Mouse (Mus musculus): ENCODE data around the gene Arhgap45. TPM values are rescaled to one million over a fixed set of nuclear protein-coding genes. Genes with fewer than 3 reads are reported as not detected.

The Arhgap45 gene
- polyA plus RNA-seq, 1 experiment, result 6.6 TPM

DNA sequence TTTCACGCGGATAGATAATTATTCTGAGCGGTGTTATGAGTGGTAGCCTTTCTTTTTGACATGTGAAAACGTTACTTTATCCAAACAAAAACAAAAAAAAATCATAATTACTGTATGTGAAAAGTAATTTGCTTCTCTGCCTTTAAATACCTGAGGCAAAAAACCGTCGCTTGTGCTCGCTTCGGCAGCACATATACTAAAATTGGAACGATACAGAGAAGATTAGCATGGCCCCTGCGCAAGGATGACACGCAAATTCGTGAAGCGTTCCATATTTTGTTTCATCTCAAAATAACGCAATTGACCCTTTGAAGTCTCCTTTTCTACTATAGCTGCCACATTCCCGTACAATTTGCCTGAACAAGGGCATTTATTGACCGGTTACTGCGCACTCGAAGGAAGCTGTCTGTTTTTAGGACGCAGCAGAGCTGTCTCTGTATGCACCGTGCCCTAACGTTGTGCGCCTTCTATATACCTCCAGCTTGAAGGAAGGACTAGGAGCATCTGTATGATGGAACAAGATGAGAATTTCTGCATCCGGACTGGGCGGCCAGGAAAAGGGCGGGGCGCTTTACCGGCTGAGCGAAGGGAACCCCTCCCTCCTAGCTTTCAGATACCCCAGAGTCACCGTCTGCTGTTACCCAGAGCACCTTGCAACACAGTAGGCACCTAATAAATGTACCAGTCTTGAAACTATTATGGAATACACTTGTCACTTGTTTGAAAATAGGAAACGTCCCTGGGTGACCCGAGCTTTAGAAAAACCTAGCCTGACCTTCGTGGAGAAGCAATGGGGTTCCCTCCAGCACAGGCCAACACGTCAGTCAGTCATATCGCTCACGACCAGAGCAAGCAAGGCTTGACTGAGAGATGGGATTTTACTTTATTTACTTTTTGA, 30.9 kb upstream of the Arhgap45 start:
- Histone ChIP-seq H3K4me3 (ENCODE audit: insufficient read depth, low read length) (peak overlapping the region; percentile 89), H3K27ac (ENCODE audit: insufficient read depth, low read length) (peak overlapping the region; percentile 83), H3K4me1 (ENCODE audit: control insufficient read depth, insufficient read depth, low read length) (peaks cover 5% of the 10 kb centered on the region)
- TF ChIP-seq POLR2A (IDR thresholded peaks at IDR 0.05; ENCODE audit: extremely low read depth, insufficient read depth, low read length), result peak; percentile 27; the same call in 1 of the 2 replicates
- no peak for TF ChIP-seq CTCF (IDR thresholded peaks at IDR 0.05; ENCODE audit: extremely low read depth, insufficient read depth, low read length)

DNA sequence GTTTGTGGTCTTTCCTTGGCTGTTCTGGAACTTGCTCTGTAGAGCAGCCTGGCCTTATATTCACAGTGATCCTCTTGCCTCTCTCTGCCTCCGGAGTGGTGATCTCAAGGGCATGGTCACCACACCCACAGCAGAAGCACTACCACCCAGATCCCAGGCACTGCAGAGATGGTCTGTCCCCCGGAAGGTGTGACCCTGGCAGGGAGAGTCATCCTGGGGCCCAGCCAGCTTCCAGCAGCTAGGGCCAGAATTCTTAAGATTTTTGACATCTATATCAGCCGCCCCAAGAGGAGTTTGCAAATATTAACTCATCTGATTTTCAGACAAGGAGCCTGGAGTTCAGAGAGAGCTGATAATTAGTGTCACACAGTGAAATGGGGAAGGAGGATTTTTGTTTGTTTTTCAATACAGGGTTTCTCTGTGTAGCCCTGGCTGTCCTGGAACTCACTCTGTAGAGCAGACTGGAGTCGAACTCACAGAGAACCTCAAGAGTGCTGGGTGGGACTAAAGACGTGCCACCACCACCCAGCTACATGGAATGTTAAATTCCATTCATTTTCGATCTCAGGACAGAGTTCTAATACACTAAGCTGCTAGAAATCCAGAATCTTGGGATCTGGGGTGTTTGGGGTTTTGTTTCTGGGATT, 30.1 kb upstream of the Arhgap45 start:
- peak overlapping the region; percentile 83 for H3K27ac ChIP-seq (ENCODE audit: insufficient read depth, low read length)
- H3K4me3 ChIP-seq (ENCODE audit: insufficient read depth, low read length), result peak overlapping the region; percentile 89
- peaks cover 5% of the 10 kb centered on the region for H3K4me1 ChIP-seq (ENCODE audit: control insufficient read depth, insufficient read depth, low read length)
- TF ChIP-seq CTCF (IDR thresholded peaks at IDR 0.05; ENCODE audit: extremely low read depth, insufficient read depth, low read length) (no peak), POLR2A (IDR thresholded peaks at IDR 0.05; ENCODE audit: extremely low read depth, insufficient read depth, low read length) (no peak)

DNA sequence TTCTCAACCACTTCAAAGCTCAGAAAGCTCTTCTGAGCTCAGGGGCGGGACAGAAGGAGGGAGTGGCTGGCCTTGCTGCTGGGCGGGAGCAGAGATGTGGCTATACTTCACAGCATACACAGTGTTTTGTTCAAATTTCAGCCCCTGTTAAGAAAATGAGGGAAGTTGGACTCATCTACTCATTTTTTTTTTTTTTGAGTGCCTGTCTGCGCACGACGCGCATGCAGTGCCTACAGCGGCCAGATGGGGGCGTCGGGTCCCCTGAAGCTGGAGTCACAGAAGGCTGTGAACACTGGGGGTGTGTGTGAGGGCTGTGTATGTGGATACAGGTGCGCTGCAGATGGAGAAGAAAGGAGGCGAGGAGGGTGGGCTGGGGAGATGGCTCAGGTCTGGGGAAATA, 29.5 kb upstream of the Arhgap45 start:
- H3K4me3 ChIP-seq (ENCODE audit: insufficient read depth, low read length), result no peak overlapping the region
- H3K4me1 ChIP-seq (ENCODE audit: control insufficient read depth, insufficient read depth, low read length), result peaks cover 5% of the 10 kb centered on the region
- peak; percentile 67 for TF ChIP-seq CTCF (IDR thresholded peaks at IDR 0.05; ENCODE audit: extremely low read depth, insufficient read depth, low read length)
- no peak for TF ChIP-seq POLR2A (IDR thresholded peaks at IDR 0.05; ENCODE audit: extremely low read depth, insufficient read depth, low read length)
- no peak overlapping the region for H3K27ac ChIP-seq (ENCODE audit: insufficient read depth, low read length)

DNA sequence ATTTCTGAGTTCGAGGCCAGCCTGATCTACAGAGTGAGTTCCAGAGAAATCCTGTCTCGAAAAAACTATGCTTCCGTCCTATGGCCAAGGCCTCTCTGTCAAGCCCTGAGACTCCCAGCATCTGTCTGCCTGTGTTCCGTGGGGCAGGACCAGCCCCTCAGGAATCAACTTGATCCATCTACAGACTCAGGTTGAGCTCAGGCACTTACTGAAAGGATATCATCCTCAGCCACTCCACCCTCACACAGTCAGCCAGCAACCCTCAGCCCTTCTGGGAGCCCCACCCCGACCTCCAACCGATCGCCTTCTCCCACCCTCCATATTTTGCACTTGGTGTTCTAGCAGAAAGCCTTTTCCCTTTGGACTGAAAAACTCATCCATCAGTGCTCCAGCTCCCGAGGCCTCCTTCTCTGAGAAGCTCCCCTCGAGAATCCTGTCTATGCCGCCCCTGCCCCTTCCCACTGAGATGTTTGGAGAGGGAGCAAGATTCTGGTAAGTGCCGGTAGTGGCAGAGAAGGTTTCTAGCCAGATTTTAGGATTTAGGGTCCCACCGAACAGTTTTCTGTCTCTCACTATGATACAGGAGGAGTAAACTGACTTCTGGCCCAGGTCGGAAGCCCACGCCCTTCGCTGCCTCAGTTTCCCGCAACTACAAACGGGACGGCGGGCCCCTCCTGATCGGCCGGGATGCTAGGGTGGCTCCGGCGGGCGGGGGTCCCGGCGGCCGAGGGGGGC, 28.5 kb upstream of the Arhgap45 start:
- Histone ChIP-seq H3K27ac (ENCODE audit: insufficient read depth, low read length) (no peak overlapping the region; the same call in 1 of the 2 replicates), H3K4me1 (ENCODE audit: control insufficient read depth, insufficient read depth, low read length) (peaks cover 3% of the 10 kb centered on the region; the same call in 1 of the 2 replicates), H3K4me3 (ENCODE audit: insufficient read depth, low read length) (peak overlapping the region; percentile 13; the same call in 1 of the 2 replicates)
- no peak for TF ChIP-seq CTCF (IDR thresholded peaks at IDR 0.05; ENCODE audit: extremely low read depth, insufficient read depth, low read length)
- TF ChIP-seq POLR2A (IDR thresholded peaks at IDR 0.05; ENCODE audit: extremely low read depth, insufficient read depth, low read length), result no peak

DNA sequence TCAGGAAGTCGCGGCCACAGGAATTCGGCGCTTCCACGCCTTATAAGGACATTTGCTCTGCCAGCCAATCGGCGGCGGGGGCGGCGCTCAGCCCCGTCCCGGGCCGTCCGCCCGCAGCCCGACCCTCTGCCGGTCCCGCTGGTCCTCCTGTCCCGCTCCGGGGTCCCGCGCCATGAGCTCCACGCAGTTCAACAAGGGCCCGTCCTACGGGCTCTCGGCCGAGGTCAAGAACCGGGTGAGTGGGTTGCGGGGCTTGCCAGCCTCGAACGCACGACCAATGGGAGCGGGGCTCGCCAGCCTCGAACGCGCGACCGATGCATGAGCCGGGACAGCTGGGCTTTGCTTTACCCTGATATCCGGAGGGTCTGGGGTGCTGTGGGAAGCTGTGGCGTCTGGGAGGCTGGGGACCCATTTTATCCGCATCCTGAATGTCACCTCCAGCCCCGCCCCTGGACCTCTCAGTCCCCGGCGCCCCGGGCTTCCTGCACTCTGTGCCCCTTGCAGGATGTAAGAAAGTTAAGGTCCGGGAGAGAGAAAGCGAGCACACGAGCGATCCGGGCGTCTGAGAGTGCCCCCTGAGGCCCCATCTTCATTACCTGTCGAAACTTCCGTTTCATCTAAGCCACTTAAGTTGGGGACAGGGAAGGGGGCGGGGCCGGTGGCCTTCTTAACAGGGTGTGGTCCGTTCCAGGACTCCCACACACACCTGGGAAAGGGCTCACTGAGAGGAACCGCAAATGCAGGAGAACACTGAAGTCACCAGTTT, 27.8 kb upstream of the Arhgap45 start, which contains the start of gene Cnn2:
Gene Cnn2, plus strand, starts transcription at position 79 of the 766 bp plus-strand sequence.
- TF ChIP-seq POLR2A (IDR thresholded peaks at IDR 0.05; ENCODE audit: extremely low read depth, insufficient read depth, low read length) (no peak), CTCF (IDR thresholded peaks at IDR 0.05; ENCODE audit: extremely low read depth, insufficient read depth, low read length) (no peak)
- no peak within 1 kb of the TSS; the same call in 1 of the 2 replicates for H3K27ac ChIP-seq (ENCODE audit: insufficient read depth, low read length)
- H3K4me1 ChIP-seq (ENCODE audit: control insufficient read depth, insufficient read depth, low read length), result peaks cover 3% of the 10 kb centered on the region; the same call in 1 of the 2 replicates
- H3K4me3 ChIP-seq (ENCODE audit: insufficient read depth, low read length), result peak within 1 kb of the TSS; percentile 13; the same call in 1 of the 2 replicates

- Histone ChIP-seq H3K27ac (ENCODE audit: insufficient read depth, low read length) (no peak overlapping the region), H3K4me1 (ENCODE audit: control insufficient read depth, insufficient read depth, low read length) (peaks cover 3% of the 10 kb centered on the region; the same call in 1 of the 2 replicates), H3K4me3 (ENCODE audit: insufficient read depth, low read length) (peak overlapping the region; percentile 13; the same call in 1 of the 2 replicates)
- no peak for TF ChIP-seq POLR2A (IDR thresholded peaks at IDR 0.05; ENCODE audit: extremely low read depth, insufficient read depth, low read length)
- no peak for TF ChIP-seq CTCF (IDR thresholded peaks at IDR 0.05; ENCODE audit: extremely low read depth, insufficient read depth, low read length)
These were observed 27.1 kb upstream of the Arhgap45 start for GRCm38 (mm10) chr10:79989272-79989786.

DNA sequence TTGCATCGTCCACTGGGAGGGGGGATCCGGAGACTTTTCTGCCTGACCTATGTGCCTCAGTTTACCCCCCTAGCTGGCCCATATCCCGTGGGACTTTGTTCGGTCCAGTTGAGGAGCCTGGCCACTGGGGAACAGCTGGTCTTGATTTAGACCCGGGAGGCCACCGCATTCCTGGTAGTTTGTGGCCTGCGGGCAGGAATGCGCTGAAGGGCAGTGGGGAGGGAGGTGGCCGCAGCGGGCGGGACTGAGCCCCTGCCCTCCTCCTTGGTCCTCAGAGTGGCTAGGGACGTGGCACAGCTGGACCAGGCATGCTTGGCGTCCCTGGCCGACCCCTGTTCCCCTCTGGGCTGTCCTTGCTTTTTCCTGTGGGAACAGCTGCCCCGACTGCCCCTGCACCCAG, 26.6 kb upstream of the Arhgap45 start:
- Histone ChIP-seq H3K4me3 (ENCODE audit: insufficient read depth, low read length) (no peak overlapping the region), H3K4me1 (ENCODE audit: control insufficient read depth, insufficient read depth, low read length) (peaks cover 3% of the 10 kb centered on the region; the same call in 1 of the 2 replicates), H3K27ac (ENCODE audit: insufficient read depth, low read length) (no peak overlapping the region)
- no peak for TF ChIP-seq POLR2A (IDR thresholded peaks at IDR 0.05; ENCODE audit: extremely low read depth, insufficient read depth, low read length)
- no peak for TF ChIP-seq CTCF (IDR thresholded peaks at IDR 0.05; ENCODE audit: extremely low read depth, insufficient read depth, low read length)

- TF ChIP-seq CTCF (IDR thresholded peaks at IDR 0.05; ENCODE audit: extremely low read depth, insufficient read depth, low read length) (no peak), POLR2A (IDR thresholded peaks at IDR 0.05; ENCODE audit: extremely low read depth, insufficient read depth, low read length) (no peak)
- Histone ChIP-seq H3K4me1 (ENCODE audit: control insufficient read depth, insufficient read depth, low read length) (peaks cover 1% of the 10 kb centered on the region; the same call in 1 of the 2 replicates), H3K27ac (ENCODE audit: insufficient read depth, low read length) (no peak overlapping the region), H3K4me3 (ENCODE audit: insufficient read depth, low read length) (no peak overlapping the region)
These were observed 25.4 kb upstream of the Arhgap45 start for GRCm38 (mm10) chr10:79991099-79991498.
